Mouse (Mus musculus) hematopoietic stem cell, adult 5-6 weeks (primary cell): ENCODE measurements around the gene Gsta4. TPM values are rescaled to one million over a fixed set of nuclear protein-coding genes. Genes with fewer than 3 reads are reported as not detected.
"Not testable (repeated sequence)": the region's sequence is repeated elsewhere in the genome, so short reads cannot be mapped to it uniquely, and the experiment has no call there.

ENCODE experiments used
- ATAC-seq, 2 experiments: fragments of 125-278 bp in 1 of 2; replicated peaks in 1 of 2; 2 replicates each; pipeline ENCODE4 v1.8.0; 2016 to 2017; ENCODE audit warnings: inconsistent platforms in 2 of 2, mild to moderate bottlenecking in 2 of 2, moderate number of reproducible peaks in 2 of 2, low read depth in 1 of 2, moderate TSS enrichment in 1 of 2; ENCODE audit not compliant: low FRiP score in 2 of 2, poor library complexity in 2 of 2, severe bottlenecking in 2 of 2, insufficient read depth in 1 of 2, low TSS enrichment in 1 of 2
- total RNA-seq: library from RNA; stranded (forward); fragments of 172-1452, 232-1000 nt; gene quantifications from 2 replicates; pipeline ENCODE4 v1.2.3, GENCODE M21; 2017

Gsta4 gene
- total RNA-seq, 1 experiment from 2014 or later: 21.2 TPM

DNA sequence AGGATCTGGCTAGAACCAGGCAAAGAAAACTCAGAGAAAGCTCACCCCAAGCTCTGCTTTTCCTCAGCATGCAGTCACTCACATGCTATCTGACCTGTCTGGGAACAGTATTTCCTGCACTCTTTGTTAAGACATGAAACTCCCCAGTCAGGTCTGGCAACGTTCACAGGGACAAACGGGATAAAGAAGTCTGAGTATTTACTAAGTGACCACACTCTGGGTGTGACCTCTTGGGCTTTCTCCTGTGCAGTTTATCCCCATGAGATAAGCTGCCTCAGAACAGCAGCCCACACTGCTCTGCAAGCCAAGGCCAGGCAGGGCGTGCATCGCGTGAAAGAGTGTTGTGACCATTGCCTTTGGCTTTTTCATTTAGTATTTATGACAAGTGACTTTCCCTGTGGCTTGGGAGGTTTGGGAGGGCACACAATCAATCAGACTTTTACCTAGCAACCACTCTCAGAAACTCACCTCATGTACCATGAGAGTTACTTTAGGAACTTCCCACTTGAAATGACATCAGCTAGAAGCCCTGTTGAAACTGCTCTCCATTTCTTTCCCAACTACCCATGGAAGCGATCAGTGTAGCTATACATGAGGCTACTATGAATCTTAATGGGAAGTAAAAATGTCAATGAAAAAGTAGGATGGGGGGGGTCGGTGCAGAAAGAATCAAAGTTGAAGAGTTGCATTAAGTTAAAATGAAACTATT is 29.9 kb downstream of the Gsta4 start:
- no peak for ATAC-seq

DNA sequence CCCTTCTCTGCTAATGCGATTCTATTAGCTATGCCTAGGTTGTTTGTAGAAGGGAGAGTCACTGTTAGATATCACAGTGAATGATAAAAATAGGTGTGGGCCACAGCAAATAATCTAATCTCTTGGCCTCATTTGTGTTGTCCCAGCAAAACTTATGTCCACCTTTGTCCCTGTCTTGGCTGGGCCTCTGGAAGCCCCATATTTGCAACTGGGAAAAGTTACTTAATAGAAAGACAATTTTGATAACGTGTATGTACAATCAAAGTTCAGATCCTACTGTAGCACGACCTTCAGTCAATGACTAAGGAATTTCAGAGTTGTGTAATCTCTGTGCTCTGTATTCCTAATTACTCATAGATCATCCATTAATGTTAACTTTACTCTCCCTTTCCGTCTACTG is 34.5 kb downstream of the Gsta4 start:
- ATAC-seq: no peak

DNA sequence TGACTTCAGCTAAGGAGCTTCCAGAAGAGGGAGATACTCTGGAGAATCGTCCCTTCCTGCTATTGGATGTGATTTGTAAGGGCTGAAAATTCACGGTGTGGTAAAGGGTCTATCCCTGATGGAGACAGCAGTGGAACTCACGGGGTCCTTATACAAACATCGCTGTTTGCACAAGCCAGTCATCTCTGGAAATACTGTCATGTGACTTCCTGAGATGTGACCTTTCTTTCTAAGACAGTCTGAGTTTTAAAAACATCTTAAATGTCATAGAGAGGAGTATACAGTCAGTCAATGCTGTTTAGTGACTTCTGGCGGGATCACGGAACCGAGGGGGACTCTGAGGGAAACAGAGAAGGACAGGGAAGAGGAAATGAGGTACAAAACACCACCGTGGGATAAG is 40.0 kb downstream of the Gsta4 start:
- ATAC-seq: no peak

DNA sequence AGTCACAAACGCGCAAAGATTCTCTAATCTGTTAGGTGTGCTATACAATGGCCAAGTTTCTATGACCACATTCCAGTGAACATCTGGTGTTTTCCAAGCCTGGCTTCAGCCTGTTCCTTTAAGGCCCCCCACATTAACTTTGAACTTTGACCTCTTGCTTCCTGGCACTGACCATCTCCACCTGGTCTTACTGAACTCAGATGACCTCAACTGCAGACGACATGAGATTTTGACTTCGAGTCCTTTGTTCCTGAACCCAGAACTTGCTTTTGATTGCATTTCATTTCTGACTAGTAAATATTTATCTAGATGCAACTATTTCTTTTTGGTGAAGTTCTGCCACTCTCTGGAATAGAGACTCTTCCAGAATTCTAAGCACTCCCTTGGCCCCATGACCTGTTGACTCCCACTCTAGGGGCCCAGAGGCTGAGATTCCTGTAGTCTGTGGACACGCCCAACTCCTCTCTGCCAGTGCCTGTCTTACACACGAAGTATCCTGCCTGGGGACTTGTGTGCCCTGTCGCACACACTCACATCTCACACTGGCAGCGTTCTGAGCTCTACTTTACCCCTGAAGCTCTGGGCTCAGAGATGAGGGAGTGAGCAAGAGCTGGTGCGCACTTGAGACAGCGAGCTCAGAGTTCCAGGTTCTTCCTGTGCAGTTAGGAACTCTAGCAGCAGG is 40.8 kb downstream of the Gsta4 start:
- no peak for ATAC-seq

DNA sequence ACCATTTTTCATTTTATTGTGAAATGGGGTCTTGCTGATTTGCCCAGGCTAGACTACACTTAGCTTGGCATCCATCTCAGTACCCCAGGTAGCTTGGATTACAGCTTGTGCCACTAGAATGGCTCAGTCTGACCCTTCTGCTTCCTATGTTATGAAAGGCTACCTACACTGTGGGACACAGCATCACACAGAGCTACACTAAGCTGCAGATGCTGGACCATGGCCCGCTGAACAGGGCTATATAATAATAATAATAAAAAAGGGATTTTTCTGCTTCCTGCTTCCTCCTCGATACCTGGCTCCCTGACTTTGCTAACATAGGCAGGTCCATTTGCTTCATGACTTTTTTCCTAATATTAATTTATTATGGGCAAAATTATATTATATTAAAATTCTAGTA is 41.8 kb downstream of the Gsta4 start:
- no peak for ATAC-seq

DNA sequence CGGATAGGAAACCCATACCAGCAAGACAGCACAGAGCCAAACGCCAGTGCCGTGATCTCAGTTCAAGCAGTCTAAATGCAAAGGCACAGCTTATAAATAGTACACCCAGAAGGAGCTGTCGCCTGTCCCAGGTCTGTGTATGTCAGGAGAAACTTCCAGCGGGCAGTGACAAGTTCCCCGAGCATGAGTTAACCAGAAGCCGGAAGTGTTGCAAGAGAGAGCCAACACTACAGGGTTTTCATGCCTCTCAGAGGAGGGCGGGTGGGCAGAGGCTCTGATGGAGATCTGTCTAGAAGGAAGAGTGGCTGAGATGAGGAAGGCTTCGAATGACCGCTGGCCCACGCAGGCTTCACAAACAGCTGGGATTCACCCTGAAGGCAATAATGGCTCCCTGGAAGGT is 42.7 kb downstream of the Gsta4 start:
- ATAC-seq: peak; percentile 12 to 58; a peak in 1 of 4 replicates

DNA sequence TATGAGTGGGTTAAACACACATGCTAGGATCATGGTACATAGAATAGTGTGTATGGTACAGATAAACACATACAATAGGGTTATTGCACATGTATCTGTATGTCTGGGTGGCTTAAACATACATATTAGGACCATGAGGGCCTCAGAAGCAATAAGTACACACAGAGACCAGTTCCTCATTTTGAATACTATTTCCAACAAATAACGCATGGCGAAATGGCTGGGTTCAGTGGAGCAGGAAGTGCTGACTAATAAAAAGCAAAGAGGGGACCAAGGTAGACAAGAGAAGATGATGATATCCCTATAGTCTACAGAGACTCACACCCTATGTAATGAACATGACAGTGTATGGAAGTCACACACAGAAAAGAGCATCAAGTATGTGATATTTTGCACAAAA is 45.5 kb downstream of the Gsta4 start:
- ATAC-seq: no peak

DNA sequence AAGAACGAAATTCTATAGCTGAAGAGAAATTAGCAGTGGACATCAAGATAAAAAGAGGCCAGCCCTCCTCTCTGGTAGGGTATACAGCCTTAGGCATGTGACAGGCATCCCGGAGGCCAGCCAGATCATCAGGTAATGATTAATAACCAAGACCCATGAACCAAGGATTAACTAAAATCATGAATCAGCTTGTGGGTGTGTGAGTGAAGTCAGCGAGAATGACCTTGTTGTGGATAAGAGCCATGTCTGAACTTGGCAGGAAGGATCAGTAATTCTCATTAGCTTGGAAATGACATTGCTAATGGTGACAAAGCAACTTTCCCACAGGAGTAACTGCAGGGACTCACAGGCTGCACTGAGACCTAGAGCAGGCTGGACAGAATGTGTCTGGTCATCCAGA is 47.1 kb downstream of the Gsta4 start:
- not testable (repeated sequence) for ATAC-seq

DNA sequence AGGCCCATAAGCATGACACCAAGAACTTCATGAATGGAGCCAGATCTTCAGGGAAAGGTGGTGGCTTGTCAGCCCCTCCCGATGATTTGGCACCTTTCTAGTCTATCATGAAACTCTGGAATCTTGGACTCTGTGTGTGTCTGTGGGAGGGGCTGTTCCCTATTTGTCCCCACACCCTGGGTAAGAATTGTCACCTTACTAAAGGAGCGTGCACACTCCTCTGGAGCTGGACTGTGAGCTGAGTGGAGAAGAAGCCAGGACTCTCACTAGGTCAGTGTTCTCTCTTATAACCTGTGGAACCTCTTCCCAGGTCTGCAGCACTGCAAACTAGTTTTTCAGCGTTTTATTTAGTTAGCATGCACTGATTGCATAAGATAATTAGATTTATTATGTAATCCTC is 47.9 kb downstream of the Gsta4 start, which contains the start of gene Gsta1:
Gene Gsta1 (plus strand): TSS at position 196 of the 400 bp plus-strand sequence.
- ATAC-seq: not testable (repeated sequence)

DNA sequence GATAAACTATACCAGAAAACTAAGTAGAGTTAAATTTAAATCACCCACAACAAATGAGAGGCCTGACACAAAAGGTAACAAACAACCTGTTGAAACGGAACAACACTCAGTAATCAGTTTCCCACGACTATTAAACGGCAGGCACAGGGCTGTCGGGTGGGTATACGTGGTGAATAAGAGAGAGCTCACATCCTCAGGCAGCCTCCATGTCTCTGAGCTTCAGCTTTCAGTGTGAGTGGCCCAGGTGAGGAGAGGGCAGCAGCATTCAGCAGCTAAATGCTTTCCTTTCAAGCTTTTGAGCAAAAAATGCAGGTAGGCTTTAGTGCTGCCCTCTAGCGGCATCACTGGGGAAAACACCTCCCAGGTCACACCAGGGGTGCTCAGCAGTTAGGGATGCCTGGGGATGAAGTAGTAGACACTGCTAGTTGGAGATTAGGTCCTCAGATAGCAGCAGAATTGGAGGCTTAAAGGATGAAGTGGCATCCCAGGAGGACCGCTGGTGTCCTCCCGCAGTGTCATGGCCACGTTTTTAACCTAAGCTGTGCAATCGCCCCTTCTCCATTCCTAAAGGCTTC is 50.6 kb downstream of the Gsta4 start:
- ATAC-seq: peak; percentile 48 to 55; a peak in 2 of 4 replicates

DNA sequence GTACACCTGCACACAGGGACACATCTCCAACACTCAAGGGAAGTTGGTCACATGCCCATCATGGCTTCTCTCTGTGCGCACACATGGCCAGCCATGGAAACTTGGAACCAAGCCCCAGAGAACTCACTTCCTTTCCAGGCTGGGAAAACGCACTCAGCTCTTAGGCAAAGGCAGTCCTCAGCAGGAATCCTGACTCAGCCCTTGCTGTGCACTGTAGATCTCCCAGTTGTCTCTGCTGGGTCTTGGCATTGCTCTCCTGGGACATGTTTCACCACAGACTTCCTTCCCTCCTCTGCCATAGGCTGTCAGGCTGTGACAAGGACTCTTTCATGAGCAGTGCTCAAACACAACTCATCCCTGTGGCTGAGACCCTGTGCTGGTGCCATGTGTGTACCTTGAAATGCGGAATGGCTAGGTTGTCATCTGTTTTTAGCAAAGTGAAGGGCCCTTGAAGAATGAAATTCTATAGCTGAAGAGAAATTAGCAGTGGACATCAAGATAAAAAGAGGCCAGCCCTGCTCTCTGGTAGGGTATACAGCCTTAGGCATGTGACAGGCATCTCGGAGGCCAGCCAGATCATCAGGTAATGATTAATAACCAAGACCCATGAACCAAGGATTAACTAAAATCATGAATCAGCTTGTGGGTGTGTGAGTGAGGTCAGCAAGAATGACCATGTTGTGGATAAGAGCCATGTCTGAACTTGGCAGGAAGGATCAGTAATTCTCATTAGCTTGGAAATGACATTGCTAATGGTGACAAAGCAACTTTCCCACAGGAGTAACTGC is 73.3 kb downstream of the Gsta4 start:
- ATAC-seq: not testable (repeated sequence)

DNA sequence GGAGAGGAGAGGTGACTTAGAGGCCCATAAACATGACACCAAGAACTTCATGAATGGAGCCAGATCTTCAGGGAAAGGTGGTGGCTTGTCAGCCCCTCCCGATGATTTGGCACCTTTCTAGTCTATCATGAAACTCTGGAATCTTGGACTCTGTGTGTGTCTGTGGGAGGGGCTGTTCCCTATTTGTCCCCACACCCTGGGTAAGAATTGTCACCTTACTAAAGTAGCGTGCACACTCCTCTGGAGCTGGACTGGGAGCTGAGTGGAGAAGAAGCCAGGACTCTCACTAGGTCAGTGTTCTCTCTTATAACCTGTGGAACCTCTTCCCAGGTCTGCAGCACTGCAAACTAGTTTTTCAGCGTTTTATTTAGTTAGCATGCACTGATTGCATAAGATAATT is 74.3 kb downstream of the Gsta4 start, which contains the start of gene Gm3776:
Gene Gm3776 (plus strand): TSS at position 216 of the 400 bp plus-strand sequence.
- ATAC-seq: not testable (repeated sequence)

Other genes starting within 250 kb of the Gsta4 start
- gene Gcm1, start 130.8 kb upstream of the Gsta4 start, total RNA-seq: not detected in 2 replicates
- 62.4 and 84.6 TPM in 2 replicates for gene Fbxo9, start 73.7 kb upstream of the Gsta4 start, total RNA-seq
- gene Ick, start 73.6 kb upstream of the Gsta4 start, total RNA-seq: 19.2 and 30.6 TPM in 2 replicates
- not detected in 2 replicates for gene Gsta1, start 47.9 kb downstream of the Gsta4 start, total RNA-seq
- not detected in 2 replicates for gene Gm3776, start 74.4 kb downstream of the Gsta4 start, total RNA-seq
- gene Gm10639, start 107.1 kb downstream of the Gsta4 start, total RNA-seq: not detected in 2 replicates
- gene Omt2a, start 132.0 kb downstream of the Gsta4 start, total RNA-seq: not detected in 2 replicates
- gene Omt2b, start 144.8 kb downstream of the Gsta4 start, total RNA-seq: not detected in 2 replicates
- not detected in 2 replicates for gene Gsta2, start 173.0 kb downstream of the Gsta4 start, total RNA-seq
- gene Dppa5a, start 185.4 kb downstream of the Gsta4 start, total RNA-seq: not detected in 2 replicates
- gene Ooep, start 196.0 kb downstream of the Gsta4 start, total RNA-seq: not detected in 2 replicates
- 0.94 and 1.4 TPM in 2 replicates for gene Ddx43, start 213.0 kb downstream of the Gsta4 start, total RNA-seq